Mouse (Mus musculus): Measurements from ENCODE around the gene Pnpla8.
"Not testable (repeated sequence)": the region's sequence is repeated elsewhere in the genome, so short reads cannot be mapped to it uniquely, and the experiment has no call there.

Pnpla8 gene

DNA sequence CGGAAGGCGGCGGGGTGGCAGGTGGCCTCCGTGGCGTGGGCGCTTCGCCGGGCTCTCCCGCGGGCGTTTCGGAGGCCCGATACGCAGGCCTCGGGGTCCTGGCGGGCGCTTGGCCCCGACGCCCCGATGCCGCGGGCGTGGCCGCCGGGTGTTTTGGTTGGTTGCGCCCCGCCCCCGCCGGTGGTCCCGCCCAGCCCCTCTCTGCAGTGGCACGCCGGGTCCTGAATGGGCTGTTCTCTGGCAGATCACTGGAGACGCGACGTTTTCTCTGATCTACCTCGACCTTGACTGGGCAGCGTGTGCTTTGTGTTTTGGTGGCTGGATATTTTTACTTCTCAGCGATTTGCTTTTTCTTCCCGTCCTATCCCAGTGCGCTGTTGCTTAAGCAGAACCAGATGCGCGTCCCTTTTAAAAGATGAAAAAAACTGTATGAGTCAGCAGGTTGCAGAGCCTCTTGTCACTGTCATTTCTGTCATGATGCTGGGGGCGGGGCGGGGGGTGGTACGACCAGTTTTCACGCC, 48.2 kb downstream of the Pnpla8 start:
- peak; percentile 35 for DNase-seq (ENCODE audit: low spot score)

DNA sequence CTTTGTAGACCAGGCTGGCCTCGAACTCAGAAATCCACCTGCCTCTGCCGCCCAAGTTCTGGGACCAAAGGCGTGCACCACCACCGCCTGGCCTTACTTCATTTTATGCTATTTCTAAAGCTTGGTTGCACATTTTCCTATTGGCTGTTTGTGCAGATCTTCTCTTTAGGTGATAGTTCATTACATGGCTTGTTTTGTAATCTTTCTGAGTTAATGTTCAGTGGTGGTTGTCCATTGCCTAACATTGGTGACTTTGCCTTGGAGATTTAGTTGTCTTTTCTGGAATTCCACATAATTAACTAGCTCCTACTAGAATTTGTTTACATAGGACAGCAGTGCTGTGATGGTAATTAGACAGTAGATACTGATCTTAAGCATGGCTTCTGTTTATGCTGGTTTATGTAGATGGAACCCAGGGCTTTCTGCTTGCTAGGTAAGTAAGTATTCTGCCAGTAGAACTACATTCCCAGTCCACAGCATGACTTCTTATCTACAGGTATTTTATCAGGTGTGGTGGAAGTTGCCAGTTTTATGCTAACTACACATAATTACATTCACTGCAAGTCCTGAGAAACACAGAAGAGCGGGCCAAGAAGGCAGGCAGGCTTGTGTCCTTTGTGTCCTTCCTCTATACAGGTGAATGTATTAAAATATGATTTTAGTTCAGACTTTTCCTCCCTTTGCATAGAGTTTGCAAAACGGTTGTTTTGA, 53.1 kb downstream of the Pnpla8 start:
- DNase-seq (ENCODE audit: low spot score): no peak

DNA sequence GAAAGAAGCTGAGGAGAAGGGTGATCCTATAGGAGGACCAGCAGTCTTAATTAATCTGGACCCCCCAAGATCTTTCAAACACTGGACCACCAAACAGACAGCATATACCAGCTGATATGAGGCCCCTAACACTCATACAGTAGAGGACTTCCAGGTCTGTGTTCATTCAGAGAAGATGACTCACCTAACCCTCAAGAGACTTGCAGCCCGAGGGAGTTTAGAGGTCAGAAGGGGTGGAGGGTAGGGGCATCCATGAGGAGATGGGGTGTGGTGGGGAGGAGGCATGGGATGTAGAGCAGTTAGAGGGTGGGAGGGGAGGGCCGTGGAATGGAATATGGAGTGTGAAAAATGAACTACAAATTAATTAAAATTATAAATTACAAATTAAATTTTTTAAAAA, 59.0 kb downstream of the Pnpla8 start:
- not testable (repeated sequence) for DNase-seq (ENCODE audit: low spot score)

DNA sequence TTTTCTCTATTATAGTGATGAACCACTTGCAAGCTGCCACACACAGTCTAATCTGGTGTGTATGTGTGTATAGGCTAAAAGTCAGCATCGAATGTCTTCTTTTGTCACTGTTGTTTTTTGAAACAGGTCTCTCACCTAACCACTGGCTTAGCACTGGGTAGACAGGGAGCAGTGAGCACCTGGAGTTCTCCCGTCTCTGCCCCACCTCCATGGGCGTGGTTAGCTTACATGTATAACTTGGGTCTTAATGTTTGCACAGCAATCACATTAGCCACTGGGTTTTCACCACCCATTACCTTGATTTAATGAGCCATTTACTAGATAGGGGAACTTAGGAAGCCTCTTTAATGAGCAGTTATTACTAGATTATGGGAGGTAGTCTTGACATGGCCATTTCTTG, 60.4 kb downstream of the Pnpla8 start:
- no peak for DNase-seq (ENCODE audit: low spot score)

DNA sequence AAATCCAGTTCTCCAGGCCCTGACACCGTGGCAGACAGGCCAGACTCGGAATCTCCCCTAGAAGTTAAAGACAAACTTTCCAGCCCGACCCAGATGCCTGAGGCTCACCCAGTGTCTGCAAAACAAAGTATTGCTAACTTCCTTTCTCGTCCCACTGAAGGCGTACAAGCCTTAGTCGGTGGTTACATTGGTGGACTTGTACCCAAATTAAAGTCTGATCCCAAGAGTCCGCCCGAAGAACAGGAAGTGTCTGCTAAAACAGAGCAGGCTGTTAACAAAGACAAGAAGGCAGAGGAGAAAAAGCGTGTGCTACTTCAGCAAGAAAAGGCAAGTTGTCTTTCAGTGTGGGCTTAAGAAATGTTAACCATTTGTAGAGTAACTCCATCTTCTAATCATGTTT, 62.2 kb downstream of the Pnpla8 start:
- DNase-seq (ENCODE audit: low spot score): no peak

DNA sequence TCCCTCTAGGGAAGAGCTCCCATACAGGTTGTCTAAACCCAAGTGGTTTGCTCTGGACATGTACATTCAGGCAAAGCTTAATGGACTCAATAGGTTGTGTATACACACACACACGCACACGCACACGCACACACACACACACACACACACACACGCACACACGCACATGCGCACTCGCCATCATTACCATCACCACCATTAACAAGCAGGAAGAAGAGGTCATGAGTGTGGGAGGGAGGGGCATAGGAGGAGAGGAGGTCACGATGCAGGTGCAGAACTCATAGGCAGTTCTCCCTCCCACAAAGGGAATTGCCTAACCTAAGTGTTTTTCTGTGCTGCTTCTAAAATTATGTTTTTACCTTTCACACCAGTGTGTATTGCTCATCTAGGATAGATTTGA, 65.8 kb downstream of the Pnpla8 start:
- no peak for DNase-seq (ENCODE audit: low spot score)

DNA sequence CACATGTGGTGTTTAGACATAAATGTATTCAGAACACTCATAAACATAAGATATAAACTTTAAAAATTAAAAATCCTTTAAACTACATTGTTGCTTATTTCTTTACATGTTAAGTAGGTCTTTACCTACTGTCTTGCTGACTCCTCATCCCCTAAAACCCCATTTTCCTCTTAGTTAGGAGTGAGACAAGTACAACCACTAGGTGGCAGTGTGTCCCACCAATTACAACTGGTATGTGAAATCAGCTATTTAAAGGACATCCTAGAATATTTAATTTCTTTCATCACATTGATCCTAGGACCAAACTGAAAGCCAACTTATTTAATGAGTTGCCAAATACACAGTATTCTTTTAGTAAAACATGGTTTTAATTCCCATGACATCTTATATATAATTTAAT, 71.1 kb downstream of the Pnpla8 start:
- DNase-seq (ENCODE audit: low spot score): peak; percentile 77

DNA sequence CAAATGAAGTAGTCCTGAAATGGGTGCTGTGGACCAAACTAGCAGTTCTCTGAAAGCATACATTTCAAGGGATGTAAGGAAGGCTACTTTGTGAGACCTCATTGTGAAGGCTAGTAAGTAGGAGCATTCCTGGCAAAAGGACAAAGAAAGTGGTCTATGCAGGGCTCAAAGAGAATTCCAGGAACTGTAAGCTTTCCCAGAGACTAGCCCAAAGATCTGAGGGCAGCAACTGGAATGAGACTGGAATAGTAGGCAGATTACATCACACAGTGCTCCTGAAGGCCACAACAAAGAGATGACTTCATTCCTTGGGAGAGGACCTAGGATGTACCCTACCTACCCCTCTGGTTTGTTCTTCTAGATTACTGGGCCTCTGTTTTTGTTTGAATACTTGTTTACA, 79.6 kb downstream of the Pnpla8 start:
- DNase-seq (ENCODE audit: low spot score): no peak

DNA sequence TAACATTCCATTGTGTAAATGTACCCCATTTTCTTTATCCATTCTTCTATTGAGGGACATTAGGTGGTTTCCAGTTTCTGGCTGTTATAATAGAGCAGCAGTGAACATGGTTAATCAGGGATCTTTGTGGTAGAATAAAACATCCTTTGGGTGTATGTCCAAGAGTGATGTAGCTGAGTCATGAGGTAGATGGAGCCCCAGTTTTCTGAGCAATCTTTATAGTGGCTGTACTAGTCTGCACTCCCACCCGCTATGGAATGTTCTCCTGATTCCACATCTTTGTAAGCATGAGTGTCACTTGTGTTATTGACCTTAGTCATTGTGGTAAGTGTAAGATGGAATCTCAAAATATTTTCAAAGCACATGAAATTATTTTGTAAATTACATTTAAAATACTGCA, 82.8 kb downstream of the Pnpla8 start:
- DNase-seq (ENCODE audit: low spot score): no peak

DNA sequence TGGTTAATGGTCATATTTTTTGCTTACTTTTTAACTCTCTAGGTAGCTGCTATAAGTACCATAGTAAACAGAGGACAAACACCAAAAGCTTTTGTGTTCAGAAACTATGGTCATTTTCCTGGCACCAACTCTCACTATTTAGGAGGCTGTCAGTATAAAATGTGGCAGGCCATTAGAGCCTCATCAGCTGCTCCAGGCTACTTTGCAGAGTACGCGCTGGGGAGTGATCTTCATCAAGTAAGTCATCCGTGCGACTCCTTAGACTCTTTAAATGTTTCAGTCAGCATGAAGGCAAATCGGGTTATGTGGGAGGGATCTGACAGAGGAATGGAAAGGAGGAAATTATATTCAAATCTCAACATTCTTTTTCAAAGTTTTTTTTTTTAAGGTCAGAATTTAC, 83.7 kb downstream of the Pnpla8 start:
- no peak for DNase-seq (ENCODE audit: low spot score)

DNA sequence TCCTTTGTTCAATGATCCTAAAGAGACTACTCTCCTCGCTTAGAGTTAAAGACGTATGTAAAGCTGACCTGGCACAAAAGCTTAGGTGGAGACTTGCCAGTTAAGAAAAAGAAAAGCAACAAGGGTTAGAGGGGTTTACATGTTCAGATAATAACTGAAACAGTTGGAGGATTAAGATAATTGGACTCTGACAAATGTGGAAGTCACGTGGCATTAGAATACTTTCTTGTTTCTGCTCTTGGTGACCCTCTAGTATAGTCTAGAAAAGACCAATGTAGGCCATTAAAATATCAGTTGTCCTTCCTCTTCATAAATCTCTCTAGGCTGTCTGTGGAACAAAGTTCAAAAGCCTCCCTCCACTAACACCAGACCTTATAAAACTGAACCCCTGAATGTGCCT, 87.1 kb downstream of the Pnpla8 start:
- DNase-seq (ENCODE audit: low spot score): no peak

DNA sequence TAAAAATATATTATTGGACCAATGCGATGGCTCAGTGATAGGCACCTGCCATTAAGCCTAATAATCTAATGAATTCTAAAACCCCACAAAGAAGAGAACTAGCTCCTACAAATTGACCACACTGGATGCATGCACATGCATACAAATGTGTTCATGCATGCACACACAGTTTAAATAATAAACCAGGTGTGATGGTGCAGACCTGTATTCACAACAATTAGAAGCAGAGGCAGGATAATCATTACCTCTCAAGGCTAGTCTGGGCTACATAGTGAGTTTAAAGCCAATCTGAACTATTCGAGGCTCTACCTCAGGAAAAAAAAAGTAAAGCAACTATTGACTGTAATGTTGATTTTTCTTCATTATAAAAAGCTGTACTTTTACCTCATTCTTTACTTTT, 94.0 kb downstream of the Pnpla8 start:
- no peak for DNase-seq (ENCODE audit: low spot score)

DNA sequence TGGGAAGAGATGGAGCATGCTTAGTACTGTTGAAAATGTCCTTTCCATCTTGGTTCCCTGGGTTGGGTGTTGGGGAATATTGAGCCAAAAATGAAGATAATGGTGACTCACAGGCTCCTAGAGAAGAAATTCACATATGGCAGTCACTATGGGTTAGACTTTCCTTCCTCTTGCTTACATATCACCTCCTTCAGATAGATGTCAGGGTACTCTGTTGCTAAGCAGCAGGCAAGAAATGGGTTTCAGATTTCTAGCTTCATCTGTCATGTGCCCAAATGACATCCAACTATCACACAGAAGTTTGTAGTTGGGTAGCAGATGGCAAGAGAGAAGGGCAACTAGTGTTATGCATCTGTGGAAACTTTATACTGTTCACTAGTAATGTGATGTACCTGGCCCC, 103.9 kb downstream of the Pnpla8 start:
- DNase-seq (ENCODE audit: low spot score): no peak

DNA sequence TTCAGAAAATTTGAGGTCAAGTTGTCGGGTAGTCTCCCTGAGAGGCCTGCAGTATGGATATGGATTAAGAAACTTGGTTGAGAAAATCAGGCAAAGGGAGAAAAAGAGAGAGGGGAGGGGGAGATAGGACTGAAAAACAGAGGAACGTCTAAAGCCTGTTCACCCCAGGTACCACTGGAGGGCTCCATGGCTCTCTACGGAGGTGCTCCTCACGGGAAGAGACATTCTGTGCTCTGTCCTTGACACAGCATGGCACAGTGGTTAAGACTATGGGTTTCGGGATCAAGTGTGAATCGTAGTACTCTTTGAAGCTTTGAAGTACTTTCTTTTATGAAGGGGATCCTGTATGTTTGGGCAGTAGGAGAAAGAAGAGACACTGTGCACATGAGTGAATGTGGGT, 106.3 kb downstream of the Pnpla8 start:
- no peak for DNase-seq (ENCODE audit: low spot score)

DNA sequence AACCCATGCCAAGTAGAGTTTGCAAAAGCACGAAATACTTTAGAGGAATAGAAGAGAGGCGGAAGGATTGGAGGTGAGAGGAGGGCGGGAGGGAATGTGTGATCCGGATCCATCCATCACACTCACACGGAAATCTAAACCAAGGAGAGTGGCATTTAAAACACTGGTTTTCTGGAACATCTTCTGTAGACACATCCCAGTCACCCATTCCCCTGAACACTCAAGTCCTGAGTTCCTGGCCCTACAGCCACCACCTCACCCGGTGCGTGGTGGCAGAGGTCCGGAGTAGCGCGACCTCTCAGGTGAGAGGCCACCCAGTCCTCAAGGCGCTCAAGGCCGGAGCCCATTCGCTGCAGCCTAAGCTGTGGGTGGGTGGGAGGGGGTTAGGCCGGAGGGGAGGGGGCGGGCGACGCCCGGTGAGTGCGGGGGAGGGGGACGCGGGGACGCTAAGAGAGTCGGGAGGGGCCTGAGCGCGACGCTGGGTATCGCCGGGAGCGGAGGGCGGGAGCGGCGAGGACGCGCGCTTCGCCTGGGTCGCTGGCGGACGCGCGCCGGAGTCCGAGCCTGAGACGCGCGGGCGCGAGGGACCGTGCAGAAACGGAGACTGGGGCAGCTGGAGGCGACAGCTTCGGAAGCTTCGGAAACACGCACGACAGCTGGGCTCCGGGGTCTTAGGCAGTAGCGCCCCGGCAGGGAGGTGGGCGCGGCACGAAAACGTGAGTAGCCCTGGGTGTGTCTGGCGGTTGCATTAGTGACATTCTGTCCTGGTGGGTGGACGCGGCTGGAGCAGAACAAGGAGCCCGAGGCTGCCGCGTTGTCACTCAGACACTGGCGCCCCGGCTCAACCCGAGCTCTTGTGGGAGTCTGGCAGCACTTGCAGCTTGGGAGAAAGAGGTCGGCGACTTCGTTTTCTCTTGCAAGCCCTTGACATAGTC, 107.5 kb downstream of the Pnpla8 start, which contains the start of gene Nrcam:
Gene Nrcam (plus strand): TSS at position 505 of the 935 bp plus-strand sequence.
- DNase-seq (ENCODE audit: low spot score): no peak

DNA sequence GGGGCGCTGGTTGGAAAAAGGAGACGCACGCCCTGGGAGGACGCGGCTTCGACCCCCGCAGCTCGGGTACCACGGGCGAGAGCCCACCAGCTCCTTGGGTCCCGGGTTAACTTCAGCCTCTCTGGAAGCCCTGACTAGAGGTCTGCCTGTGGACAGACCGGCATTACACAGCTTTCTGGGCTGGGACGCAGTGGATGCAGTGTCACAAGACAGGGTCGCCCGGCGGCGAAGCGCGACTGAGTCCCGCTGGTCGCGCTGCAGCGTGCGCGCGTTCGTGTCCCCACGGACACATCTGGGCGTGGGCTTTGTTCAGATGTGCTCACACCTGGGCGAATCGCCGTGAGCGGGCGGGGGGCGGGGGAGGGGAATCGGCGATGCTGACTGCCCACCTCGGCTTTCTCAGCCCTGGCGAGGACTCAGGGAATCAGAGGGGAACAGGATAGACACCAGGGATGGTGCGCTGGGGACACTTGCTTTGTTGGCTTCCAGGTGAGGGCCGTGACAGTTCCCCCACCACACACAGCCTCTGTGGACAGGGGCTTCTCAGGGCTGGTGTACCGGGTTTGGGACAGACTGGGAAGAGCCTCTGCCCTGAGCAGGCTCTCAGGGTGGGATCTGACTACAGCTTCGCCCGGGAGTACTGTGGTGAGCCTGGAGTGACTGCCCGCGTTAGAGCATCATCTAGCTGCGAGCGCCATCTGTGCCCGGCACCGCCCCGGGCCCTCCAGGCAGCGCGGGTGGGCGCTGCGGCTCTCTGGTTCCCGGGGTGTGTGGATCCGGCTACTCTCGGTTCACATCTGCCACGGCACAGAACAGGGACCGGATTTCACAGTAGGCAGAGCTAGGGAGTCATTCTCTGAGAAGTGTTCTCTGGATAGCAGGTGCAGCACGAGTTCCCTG, 108.4 kb downstream of the Pnpla8 start:
- DNase-seq (ENCODE audit: low spot score): no peak

DNA sequence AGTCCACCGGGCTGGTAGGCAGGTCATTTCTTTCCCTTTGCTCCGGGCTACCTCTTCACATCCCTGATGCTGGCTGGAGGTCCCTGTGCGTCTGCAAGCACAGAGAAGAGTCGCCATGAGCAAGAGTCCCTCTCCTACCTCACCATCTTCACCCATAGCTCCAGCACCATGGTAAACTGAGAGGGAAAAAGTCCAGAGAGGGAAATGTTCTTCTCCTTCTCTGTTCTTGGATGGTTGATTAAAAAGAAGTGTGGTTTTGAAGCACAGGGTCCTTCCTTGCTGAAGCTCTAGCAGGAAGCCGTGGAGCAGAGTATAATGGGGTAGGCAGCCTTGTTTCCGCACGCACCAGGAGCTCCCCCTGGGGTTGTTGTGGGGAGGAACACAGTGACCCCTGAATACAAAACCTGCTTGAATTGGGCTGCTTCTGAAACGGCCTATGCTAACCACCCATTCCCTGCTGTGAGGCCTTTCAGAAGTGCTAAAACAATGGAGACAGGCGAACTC, 109.1 kb downstream of the Pnpla8 start:
- no peak for DNase-seq (ENCODE audit: low spot score)

DNA sequence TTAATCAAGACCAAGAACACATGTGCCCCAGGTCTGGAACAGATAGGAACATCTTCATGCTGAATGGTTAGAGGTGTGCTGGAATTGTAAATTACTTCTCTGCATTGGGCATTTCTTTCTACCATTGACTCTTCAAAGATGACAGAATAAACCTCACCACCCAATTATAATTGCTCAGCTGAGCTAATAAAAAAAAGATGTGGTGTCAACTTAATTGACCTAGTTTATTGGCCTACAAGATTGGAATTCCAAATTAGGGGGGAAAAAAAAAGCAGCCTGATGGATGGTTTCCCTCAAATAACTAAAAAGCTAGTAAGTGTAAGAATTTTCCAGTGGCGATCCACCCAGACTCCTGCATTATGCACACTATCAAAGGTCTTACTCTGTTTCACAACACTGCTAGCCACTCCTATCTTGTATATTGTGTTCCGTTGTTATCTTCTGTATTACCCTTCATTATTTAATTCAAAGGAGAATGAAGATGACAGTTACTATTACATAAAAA, 116.0 kb downstream of the Pnpla8 start:
- DNase-seq (ENCODE audit: low spot score): no peak

DNA sequence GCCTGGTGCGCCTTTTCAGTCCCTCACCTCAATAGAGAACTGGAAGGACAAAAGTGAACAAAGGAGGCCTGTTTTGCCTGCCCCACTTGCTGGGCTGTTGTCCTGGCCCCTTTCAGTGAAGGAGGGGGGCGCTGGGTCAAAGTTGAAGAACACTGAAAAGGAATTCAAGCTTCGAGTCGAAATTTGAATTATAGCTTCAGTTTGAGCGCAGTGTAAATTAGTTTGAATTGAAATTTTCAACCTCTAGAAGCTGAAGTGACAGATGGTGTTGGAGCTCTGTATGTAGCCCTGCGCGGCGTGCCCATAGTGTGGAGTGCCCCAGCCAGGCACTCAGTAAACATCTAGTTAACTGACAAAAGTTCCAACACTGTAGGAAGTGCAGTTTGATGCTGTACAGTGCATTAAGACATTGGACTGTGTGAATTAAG, 117.0 kb downstream of the Pnpla8 start:
- DNase-seq (ENCODE audit: low spot score): no peak

DNA sequence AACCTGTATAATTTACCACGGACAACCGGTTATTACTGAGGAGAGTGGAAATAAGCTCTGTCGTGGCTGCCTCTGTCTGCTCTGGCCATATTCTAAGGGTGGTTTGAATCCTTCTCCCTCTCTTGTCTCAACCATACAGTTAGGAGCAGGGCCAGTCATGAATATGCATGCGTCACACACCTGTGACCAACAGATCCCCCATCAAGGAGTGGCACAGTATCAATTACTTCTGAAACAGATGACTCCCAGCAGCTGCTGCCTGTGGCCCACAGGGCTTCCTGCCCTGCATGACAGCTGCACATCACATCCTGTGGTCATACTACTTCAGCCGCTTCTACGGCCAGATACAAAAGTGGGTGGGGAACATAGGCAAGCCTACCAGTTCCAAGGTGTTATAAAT, 122.9 kb downstream of the Pnpla8 start:
- DNase-seq (ENCODE audit: low spot score): no peak

DNA sequence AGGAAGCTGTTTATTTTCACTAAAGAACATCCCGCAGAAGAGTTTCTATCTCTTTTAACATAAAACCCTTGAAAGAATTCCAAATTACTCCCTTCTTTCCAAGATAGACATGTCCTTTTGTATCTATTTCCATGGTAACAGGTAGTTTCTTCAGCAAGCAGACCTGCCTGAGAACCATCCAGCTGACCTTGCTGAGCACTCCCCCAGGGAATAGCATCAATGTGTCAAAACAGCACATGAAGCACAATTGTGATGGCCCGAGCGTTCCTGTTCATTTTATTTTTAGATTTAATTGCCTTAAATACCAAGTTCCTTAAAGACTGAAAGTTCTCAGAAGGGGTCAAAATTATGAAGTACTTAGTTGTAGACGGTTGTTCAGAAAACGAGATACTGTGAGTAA, 124.1 kb downstream of the Pnpla8 start:
- DNase-seq (ENCODE audit: low spot score): no peak

DNA sequence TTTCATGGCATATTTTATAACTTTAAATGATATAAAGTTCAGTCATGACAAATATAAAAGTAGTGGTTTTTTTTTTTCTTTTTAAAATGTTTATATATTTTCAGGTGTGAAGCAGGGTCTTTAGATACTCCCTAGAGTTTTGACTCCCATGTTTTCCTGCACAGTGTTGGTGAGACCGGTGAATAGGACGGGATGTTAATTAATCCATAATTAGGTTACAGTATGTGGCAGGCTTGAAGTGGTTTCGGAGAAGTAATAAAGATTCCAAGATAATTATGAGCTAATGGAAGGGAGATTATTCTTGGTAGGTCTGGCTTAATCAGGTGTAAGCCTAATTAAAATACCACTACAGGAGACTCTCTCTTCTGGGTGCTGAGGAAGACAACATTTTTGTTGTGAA, 125.0 kb downstream of the Pnpla8 start:
- DNase-seq (ENCODE audit: low spot score): no peak
